Mouse (Mus musculus) frontal cortex, postnatal 14 days (tissue): ENCODE data around the gene 2210010C04Rik.

Experiments used
- DNase-seq, 2 experiments: peaks; one replicate each; pipeline ENCODE4 v3.0.0; 2022; ENCODE audit warnings: low spot score in 2 of 2

Gene 2210010C04Rik

DNA sequence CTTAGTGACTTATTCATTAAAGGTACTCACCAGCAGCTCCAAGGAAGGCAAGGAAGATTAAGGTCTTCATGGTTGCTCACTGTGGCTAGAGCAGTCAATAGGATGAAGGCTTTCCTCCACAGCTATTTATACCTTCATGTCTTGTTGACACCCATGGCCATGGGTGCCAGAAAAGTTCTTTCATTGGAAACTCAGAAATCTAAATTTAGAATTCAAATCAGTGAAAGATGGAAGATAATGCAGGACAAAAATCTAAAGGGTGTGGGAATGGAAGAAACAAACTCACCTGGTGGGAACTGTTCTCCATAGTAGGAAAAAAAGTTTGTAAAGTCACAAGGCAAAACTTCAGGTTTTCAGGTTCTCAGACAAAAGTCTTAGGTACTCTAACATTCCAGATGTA, at the start of gene 2210010C04Rik:
Gene 2210010C04Rik (minus strand): TSS at position 101 of the 400 bp plus-strand sequence.
- no peak for DNase-seq

DNA sequence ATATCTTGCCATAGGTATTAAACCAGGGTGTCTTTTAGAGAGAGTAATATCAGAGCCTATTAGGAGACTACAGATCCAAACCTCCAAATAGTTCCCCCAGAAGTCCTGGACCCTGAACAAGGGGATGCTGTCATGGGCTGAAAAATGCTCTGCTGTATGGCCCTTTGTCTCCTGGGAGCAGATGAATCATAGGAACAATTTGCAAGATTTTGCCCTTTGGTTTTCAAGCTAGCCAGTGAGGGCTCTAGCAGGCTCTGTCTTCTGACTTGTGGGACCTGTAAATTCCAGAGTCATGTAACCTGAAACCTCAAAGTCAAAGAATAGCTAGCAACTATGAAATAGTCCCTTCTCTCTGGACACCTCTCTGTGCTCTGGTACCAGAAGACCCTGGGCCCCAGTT, 44.8 kb upstream of the 2210010C04Rik start:
- DNase-seq: no peak

DNA sequence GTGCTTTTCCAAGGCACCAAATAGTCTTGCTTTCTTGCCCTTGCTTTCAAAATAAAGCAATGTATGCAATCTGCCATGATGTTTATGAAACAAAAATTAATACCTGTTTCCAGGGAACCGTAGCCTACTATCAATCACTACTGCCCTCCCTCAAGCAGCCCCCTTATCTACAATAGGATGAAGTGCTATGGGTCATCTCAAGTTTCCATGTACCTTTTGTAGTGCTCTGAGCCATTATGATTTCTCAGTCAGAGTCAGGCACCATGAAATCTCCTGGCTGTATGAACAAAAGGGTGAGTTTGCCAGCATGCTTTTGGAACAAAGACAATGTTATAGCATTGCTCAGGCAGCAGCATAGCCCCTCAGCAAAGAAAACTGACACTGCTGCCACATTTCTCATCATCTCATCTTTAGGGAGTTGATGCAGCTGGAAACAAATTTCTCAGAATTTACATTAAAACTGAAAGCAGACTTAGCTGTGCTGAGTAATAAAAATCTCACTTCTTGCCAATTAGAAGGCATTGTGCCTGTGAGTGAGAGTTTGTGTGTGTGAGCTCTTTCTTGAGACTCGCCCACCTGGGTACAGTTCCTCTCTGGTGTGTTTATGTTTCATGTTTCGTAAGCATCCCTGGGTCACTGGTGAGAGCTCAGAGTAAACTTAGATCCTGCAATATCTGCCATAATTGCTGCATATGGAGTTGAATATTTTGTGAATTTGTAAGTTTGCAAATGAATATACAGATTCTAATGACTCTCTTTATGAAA, 43.4 kb upstream of the 2210010C04Rik start:
- DNase-seq: no peak

DNA sequence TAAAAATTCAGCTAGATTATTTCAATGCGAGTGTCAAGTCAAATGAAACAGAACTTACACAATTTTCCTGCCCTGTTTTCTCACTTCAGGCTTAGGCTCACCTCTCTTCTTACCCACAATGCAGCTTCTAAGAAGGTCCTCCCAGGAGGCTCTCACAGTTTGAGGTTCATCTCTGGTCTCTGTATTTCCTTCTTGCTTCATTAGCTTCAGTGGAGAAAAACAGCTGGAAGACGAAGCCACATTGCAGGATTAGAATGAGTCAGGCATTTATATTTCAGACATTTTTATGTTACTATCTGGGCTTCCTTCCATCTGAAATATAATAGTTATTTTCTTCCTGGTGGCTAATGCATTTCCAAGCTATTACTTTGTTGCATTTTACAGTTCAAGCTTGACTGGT, 40.4 kb upstream of the 2210010C04Rik start:
- DNase-seq: no peak

DNA sequence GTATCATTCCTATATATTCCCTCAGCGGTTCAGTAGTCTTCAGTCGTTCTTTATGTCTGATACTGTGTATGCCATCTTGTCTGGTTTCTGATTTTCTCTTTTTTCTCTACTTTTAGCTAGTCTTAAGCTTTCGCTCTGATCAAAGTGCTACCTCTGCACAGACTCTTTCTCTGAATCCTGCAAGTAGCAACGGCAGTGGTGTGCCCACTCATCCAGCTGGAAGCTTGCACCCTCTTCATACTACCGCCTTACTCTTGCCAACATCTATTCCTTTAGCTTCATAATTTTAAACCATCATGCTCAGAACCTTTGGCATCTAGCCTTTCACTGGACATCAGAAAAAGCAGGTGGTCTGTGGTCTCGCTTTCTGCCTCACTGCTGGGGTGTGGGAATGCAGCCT, 28.0 kb upstream of the 2210010C04Rik start:
- no peak for DNase-seq

DNA sequence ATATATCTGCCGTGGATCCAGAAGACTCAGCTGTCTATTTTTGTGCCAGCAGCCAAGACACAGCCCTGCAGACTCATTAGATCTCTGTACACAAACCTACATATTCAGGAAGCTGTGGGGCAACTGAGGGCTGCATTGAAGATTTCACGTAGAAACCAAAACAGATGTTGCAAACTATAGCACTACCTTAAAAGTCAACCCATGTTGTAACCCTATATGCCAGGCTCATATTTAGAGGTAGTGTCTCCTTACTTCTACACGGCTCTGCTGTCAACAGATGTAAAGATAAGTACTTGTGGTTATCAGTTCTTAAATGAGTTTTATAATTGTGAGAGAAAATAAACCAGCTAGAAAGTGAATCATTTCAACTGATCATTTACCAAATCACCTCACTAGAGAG, 27.4 kb upstream of the 2210010C04Rik start:
- DNase-seq: no peak

DNA sequence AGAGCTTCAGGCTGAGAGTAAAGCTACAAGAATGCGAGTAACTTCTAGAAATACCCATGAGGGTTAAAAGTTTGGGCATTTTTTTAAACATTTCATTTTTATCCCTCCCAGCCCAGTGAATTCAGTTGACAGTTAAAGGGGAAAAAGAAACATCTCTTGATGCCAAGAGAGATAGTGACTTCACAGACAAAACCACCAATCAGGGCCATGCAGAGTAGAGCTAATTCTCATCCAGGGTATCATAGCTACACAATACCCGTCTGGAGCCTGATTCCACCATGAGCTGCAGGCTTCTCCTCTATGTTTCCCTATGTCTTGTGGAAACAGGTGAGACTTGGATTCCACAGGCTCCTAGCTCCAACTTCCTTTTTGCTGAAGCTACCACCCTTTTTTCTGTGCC, 26.8 kb upstream of the 2210010C04Rik start:
- no peak for DNase-seq

DNA sequence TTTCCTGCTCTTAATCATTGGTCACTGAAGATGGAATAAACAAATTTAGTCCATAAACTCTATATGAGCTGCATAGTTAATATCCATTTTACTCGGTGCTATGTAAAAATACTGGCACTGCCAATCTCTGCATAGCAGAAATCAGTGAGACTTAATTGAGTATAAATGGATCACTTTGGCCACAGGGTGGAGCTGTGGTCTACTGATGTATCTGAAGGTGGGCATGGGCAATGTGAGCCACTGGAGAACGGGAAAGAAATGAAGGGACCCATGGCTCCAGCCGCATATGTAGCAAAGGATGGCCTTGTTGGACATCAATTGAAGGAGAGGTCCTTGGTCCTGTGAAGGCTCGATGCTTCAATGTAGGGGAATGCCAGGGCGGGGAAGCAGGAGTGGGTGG, 25.8 kb upstream of the 2210010C04Rik start:
- no peak for DNase-seq

DNA sequence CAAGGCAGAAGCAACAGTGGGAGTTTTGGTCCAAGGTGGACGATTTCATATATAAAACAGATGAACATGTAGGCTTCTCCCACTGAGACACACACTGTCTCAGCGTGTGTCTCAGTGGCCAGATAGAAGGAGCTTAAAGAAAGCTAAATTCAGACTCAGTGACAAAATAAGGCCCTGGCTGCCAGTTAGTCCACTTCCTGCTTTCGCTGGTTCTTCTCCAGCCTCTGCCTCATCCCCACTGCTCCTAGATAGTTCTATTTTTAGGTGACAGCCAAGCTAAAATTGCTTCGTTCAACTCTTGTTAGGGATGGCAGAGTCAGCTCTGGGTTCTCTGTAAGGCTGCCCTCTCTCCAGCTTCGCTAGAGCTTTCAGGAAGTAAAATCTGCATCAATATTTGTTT, 22.3 kb upstream of the 2210010C04Rik start:
- no peak for DNase-seq

DNA sequence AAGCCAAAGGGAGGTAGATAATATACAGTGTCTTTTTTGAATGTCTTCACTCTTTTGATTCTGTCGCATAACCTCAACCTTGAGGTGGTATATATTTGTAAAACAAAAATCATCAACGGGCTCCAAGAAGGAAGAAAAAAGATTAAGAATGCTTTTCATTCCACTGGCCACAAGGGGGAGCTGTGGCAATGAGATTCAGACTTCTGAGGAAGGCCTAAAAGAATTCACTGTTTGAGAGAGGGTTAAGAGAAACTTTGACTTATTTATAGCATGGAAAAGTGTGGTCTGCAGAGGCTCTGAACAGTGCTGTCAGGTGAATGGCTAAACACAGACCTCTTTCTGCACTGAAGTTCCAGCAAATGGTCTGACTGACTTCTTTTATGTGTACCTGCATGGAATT, 20.3 kb upstream of the 2210010C04Rik start:
- no peak for DNase-seq

DNA sequence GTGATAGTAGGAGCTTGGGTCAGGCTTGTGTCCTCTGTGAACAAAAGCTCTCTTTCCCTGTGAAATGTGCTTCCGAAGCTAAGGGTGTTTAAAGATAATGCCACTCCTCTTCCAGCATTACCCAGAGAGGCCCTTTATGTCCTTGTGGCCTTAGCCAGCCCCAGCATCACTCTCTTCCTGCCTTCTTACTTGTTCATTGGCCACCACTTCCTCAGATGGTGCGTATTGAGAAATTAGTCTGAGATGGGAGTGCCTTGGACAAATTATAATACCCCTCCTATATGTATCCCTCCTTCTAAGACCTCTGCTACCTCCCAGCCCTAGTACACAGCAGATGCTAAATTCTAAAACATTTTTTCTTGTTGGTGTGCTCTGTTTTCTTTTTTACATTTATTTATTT, 19.1 kb upstream of the 2210010C04Rik start:
- DNase-seq: no peak

DNA sequence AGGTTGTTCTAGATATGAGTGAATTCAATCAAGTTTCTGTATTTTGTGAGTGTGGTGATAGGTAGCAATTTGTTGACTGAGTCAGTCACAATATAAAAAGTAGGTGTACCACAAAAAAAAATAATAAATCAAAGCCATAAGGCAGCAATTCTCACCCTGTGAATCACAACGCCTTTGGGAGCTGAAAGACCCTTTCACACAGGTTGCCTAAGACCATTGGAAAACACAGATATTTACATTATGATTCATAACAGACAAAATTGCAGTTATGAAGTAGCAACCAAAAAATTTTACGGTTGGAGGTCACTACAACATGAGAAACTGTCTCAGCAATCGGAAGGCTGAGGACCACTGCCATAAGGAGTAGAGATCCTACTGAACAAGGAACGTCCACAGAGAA, 16.5 kb upstream of the 2210010C04Rik start:
- DNase-seq: no peak

DNA sequence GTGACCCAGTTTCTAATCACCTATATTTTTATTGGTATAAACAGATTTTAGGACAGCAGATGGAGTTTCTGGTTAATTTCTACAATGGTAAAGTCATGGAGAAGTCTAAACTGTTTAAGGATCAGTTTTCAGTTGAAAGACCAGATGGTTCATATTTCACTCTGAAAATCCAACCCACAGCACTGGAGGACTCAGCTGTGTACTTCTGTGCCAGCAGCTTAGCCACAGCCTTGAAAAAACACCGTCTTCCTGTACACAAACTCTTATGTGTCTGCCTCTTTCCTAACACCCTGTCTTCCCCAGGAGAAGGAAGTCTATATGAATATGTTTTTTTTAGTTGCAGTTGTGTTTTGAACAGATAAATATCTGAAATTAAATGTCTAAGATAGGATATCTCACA, 13.3 kb upstream of the 2210010C04Rik start:
- DNase-seq: no peak

DNA sequence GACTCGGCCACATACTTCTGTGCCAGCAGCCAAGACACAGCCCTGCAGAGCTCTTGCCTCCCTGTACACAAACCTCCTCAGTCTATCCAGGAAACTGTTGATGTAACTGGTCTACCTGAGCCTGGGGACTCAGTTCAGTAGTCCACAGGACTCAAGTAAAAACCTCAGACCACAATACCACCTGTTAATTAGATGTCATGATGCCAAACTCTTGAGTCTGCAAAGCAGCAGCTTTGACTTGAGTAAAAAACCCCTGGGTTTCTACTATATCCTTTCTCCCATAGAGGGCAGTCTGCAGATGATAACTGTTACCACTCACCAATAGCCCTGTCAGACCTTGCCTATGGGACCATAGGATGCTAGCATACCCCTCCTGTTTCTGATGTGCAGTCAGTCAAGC, 12.7 kb upstream of the 2210010C04Rik start:
- DNase-seq: no peak

DNA sequence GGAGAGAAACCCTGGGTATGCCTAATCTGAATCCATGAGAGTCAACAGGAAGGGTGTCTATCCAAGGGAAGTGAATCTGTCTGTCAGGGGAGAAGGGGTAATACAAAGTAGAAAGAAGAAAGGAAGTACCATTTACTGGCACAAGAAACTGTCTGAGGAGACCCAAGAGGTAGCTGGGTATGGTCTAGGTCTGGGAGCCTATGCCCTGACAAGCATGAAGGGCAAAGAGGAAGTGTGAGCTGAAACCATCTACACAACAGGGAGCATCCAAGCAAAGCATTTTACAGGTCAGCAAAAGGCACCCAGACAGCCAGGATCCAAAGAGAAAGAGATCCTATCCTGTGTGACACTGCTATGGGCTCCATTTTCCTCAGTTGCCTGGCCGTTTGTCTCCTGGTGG, 11.9 kb upstream of the 2210010C04Rik start:
- no peak for DNase-seq

DNA sequence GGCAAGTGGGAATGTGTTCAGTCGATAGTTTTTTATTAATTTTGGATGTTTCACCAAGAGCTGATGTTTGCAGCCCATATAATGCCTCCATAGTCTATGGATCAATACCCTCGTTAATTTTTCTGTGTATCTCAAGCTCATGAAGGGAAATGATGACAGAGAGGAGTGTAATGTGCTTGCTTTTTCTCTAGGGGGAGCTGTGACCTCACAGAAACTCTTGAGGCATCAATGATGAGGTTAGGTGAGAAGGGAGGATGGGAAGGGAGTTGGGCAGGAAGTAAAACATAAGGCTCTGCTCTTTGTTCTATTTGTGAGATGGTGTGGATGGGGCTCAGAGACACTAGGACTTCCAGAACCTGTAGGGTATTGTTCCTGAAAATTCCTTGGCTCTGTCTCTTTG, 11.2 kb upstream of the 2210010C04Rik start:
- DNase-seq: no peak

DNA sequence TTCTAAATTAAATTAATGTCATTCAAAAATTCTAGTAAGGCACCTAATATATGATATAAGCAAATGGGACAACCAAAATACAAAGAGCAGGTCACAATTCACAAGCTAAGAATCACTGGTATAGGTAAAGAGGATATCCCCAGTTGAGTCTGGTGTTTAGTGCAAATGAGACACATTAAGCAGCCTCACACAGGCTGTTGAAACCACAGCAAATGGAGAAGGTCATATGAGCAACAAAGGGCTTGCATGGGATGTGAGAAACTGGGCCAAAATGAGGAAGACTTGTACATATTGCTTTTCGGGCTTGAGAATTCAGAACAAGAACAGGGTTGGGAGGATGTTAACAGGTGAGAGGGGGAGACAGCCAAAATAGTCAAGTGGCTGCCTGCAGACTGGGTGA, 9.4 kb upstream of the 2210010C04Rik start:
- no peak for DNase-seq

DNA sequence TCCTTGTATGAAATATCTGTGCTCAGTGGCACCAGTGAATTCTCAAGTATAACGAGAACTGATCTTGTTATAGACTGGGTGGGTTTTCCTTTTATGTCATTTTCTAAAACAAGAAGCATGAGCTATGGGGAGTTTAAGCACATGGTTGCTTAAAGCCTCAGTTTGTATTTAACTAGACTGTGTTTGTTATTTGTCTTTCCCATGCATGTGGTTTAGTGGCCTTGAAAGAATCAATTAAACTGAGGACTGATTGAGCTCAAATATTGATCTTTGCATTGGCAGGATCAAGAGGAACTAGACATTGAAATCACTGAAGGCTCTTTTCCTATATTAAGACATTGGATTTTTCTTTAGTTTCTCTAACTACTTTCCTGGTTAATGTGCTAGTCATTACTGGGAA, 9.0 kb upstream of the 2210010C04Rik start:
- no peak for DNase-seq

DNA sequence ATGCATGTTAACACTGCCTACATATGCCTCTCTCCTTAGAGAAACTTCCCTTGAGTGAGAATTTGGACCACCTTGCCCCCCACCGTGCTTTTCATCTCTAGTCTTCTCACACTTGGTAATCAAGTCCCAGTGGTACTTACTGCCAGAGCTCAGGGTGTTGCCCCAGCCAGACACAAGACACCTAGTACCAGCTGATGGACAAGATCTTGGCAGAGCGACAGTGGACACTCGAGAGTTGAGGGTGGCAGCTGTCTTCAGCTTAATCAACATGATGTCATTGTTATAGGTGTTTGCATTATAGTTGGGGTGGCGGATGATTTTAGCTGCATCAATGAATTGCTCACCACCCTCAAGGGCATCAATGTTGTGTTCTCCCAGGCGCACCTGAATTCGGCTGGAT, 2.5 kb downstream of the 2210010C04Rik start:
- DNase-seq: no peak

DNA sequence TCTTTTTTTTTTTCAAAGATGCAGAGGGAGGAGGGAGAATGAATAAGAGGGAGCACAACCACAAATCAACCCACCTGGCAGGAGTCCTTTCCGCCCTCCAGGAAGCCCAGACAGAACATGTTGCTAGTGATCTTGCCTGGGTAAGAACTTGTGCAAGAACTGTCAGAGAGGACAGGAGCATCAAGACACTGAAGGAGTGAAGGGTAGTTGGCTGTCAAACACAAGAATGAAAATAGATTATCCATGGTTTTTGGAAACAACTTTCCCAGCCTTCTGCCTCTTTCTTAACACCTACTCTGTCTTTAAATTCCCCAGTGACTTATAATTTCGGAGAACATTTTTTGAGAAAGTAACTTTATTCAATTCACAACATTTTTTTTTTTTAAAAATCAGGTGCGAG, 3.1 kb downstream of the 2210010C04Rik start:
- no peak for DNase-seq

DNA sequence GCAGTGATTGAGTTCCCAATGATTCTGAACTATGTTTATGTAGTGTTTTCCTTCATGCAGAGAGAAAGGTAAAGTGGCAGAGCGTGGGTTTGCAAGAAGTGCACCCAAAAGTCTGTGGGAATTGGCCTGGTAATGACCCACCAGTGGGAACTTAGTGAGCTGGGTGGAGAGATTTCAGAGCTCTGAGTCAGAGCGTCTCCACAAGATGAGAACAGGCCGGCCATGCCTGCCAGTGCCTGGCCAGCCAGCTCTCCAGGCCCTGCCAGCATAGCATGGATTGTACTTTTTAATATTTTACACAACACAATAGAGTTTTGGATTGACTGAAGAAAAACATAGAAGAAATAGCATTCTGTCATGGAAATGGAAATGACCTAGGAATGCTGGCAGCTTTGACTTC, 4.5 kb downstream of the 2210010C04Rik start:
- no peak for DNase-seq

DNA sequence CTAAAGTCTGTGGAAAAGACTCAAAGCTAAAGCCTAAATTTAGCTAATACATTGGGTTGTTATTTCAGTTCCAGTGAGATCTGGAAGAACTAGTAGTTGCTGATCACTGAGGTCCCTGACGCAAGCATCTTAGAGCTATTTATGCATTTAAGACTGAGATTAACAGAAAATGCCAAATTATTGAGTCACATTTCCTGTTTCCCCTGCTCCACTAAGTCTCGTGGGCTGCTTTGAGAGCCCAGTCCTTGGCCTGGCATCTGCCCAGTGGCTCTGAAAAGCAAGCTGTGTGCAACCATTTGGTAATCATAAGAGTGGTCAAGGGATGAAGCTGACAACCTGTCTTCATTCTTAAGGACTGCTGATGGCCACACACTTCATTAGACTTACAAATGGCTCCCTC, 8.3 kb downstream of the 2210010C04Rik start:
- no peak for DNase-seq

DNA sequence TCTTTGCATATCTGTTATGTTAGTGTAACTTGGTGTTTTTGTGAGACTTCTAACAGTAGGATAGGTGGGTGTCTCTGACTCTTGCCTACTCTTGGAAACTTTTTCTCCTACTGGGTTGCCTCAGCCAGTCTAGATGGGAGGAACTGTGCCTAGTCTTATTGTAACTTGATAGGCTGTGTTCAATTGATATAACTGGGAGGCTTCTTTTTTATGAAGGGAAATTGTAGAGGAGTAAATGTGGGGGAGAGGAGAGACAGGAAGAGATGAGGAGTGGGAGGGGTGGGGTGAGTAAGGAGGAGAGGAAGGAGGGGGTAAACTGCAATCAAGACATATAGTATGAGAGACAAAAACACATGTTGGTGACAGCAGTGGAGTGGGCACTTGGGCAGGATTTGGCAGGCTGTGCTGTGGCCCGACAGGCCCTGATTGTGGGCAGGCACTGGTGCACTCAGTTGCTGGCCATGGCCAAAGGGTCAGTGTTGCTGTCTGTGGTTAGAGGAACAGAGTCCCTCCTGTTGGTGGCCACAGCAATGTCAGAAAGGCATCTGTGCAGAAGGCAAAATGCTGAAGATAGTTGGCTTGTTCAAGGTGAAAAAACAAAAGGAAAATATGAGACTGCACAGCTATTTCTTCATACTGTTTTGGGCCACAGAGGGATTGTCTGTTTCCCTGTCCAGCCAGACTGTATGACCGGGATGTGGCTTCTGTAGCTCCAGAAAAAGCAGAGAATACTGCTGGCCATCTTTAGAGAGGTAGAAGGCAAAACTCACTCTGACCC, 9.2 kb downstream of the 2210010C04Rik start:
- no peak for DNase-seq
